Mouse (Mus musculus) embryo, embryonic 10 days (tissue): ENCODE measurements around the gene Cobl.

Experiments
- DNase-seq: peaks from one replicate; pipeline ENCODE4 v3.0.0-alpha.2; 2015; ENCODE audit warnings: low spot score

The Cobl gene

DNA sequence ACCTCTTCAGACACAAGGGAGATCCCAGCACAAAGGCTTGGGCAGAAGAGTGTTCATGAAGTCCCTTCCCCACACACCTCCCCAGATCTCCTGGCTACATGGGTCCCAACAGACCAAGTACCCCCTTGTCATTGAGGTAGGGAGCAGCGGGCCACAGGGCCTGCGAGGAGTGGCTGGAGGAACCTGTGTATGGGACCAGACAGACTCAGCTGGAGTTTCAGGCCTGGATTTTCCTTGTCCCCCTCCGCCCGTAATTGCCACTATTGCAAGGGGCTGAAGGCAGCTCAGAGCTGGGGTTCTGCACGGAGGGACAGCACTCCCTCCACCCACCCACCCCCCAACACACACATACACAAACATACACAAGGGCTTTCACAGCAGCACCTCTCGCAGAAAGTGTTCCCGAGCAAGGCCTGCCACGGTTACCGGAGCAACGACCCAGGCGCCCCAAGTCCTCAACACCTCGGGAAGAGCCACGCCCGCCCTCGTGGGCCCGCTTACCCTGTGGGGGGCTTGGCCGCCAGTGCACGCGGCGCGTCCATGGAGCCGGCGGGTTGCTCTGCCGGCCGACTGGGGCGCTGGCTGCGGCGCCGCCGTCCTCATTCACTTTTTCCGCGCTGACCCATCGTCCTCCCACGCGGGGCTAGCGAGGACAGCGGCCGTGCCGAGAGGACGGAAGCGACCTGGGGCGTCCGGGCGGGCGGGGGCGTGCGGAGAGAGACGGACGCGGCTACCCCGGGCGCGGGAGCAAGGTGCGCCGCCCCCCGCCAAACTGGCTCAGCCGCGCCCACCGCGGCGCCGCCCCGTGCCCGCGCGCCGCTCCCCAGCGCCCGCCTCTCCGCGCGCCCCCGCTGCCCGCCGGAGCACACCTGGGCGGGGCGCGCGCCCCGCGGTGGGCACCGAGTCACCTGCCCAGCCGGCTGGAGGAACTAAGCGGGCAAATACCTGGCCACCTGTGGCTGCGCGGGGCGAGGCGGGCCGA lies at the start of gene Cobl:
Gene Cobl (minus strand): TSS at position 780 of the 982 bp plus-strand sequence.
- DNase-seq: peak; percentile 43

DNA sequence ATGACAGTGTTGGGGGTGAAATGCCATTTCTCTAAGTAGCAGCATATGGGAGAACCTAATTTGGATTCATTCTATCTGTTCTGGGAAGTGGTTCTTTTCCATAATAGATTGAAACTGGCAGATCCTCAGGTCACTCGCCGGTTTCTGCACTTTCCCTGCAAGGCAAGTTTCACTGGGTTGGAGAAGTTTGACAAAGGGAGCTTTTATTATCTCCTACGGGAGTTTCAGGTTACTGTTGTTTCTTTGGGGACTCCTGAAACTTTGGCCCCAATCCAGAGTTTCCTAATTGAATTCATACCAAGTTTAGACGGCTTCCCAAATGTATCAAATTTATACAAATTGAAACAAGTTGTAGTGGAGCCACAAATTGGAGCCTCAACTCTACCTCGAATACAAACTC lies 49.0 kb upstream of the Cobl start:
- DNase-seq: no peak

DNA sequence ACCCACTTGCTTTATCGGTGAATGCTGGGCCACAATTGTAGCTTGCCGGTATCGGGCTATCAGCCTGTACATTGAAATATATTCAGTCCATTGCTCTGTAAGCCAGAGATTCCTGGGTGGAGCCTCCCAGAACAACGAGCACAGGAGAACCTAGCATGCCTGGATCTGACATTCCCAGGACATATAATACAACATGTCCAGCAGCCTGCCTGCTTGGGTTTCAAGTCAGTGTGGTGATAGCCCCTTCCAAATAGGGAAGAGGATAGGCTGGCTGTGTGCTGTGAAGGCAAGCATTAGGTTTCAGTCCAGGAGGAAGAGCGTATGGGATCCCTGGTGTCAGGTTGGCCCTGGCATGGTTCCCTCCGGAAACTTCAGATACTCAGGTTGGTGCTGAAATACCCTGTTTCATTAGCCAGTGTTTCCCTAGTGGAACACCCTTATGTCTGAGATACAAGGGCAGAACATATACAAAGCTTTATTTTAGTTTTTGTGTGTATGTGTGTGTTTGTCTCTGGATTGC lies 41.7 kb upstream of the Cobl start:
- DNase-seq: no peak

DNA sequence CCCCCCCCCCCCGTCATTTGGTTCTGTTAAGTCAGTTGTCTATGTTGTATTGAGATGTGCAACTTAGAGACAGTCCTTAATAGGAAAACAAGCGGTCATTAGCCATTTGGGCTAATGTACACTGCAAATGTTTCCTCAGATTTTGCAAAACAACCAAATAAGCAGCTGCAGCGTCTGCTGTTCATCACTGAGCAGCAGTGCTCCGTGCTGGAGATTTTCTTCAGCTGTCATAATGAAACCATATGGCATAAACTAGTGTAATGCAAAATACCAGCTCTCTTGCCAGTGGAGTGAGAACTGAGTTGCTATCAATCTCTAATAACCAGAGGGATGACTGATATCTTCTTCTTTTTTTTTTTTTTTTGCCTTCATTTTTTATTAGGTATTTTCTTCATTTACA lies 39.0 kb upstream of the Cobl start:
- DNase-seq: no peak

DNA sequence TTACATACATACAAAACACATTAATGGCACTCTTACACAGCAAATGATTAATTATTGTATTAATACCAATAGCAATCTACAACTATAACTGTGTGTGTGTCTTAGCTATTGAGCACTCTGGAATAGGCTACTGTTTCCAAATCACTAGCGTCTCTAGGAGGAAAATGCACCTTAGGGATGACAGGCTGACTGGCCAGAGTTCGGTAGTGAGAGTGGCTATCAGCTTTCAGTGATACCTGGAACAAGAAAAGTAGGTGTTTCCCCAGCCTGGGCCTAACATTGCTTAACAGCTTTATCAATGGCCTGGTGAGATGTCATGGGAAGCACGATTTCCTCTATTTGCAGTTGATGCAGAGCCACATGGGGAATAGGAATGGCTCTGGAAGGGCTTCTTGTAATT lies 37.0 kb upstream of the Cobl start:
- no peak for DNase-seq

DNA sequence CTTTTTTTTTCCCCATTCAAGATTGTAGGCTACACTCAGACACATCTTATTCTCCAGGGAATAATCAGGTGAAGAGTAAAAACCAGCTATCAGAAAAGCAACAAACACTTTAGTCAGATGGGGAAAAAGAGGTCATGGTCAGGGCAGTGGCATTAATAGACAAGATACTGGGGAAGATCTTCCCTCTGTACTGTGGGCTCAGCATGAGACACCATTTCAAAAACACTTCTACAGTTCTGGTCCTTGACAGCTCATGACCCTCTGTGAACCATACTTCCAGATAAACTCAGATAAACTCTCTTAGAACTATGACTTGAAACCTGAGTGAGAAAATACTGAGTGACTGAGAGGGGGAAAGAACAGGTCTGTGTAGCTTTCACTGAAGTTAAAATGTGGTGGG lies 29.0 kb upstream of the Cobl start:
- DNase-seq: no peak

DNA sequence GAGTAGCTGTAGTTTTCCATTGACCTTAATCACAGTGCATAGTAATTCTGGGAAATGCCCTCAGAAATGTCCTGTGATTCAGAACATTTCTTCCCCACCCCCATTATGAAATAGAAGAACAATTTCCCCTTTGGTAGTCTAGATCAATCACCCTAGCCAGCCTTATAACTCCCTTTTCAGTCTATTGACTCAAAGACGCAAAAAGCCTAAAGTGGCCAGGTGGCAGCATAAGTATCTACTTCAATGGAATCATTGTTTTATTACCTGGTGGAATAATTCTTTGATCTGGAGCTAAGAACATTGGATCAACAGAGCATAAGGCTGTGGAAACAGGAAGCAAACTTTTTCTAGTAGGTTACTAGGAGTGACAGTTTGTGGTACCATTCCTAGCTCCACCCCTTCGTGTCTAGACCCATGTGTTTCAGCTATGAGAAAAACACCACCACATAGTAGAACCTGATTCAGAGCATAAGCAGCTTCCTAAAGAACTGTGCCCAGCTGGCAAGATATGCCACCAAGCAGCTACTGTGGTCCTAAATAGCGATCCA lies 15.2 kb upstream of the Cobl start:
- DNase-seq: no peak

DNA sequence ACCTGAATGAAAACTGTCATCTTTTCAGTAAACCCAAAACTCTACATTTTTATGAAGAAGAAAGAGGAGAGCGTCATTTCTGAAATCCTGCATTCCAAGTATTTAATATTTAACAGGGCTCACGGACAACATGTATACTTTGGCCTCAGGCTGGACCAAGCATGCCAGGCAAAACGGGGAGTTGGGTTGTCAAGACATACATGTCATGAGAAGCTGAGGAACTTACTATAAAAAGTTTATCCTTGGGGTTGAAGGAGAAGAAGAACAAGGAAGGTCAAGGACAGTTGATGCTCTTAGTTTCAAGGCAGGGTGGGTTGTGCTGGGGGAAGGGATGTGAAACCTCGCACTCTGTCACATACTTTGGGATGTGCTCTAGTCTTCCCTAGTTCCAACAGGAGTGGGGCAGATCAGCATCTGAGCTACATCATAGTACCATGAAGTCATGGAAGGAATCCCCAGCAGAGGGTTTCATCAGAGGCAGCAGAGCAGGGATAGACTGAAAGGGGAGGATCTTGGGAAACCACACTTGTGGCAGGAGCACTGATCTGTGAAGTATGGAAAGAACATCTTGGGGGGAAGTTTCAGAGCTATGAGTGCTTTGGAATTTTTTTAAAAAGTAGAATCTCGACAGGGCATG lies 9.7 kb upstream of the Cobl start:
- DNase-seq: no peak

DNA sequence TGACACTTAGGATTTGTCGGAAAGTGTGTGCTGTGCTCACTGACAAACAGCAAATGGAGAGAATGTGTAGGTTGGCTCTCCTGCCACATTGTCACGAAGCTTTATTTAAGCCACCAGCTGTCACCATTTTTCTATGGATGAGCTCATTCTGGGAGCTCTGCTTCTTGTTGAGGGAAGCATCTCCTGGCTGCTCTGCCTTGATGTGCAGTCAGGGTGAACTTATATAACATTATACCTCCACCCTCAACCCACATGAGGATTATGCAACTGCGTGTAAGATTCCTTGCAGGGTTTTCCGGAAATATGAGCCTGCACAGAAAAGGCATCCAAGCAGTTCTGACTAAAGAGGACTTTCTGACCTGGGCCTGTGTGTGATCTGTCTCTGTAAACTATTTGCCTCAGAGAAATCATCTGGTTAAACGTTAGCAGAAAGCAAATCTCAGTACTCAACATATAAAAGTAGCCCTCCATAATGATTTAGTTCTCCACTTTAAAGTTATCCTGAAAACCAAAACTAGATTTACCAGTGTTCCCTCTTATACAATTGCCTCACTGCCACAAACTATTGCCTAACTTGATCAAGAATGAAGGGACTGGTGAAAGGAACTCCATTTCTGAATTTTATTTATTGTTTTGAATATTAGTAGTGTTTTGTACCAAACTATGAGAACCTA lies 9.0 kb upstream of the Cobl start:
- no peak for DNase-seq

DNA sequence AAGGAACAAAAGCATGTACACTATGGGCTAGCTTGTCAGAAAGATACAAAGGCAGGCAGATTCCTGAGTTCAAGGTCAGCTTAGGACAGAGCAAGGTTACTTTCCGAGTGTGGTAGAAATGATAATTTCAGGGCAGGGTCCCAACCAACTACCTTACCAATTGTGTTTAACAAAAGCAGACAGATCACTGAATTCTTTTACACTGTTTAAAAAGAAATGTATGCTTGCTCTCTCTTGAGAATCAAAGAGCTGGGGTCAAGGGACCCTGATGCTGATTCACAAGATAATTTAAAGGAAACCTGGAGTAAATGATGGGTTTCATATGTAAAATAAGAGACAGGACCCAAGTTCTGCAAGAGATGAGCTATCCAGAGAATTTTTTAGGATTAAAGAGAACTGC lies 4.9 kb upstream of the Cobl start:
- no peak for DNase-seq

DNA sequence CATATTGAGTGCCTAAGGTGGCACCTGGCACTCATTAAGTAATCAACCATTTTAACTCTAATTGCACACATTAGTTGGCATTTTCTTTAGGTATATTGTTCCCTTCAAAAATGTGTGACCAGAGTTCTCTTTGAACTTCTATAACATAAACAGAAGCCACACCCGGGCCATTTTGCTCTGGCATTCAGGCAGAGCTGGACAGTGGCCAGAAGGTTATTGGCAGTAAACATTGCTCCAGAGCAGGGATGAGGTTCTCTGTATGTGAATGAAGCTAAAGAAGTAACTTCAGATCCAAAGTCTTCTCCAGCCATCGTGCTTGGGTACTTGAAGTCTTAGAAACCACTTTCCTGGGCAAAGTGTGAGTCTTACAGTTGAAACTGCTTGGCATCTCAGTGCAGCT lies 3.9 kb upstream of the Cobl start:
- DNase-seq: no peak

DNA sequence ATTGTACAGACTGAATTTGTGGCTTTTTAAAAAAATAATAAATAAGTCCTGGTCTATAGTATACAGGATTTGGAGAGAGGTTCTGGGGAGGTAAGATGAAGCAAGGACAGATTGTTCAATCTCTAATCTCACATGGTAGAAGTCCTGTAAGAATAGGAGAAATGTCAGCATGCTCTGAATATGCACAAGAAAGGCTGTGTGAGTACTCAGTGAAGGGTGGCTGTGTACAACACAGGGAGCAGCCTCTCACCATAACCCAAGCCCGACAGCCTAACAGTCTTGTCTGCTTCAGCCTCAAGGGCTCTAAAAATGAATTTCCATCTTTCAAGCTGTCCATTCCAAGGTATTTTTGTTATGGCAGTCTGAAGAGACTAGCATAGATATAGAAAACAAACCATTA lies 3.1 kb upstream of the Cobl start:
- DNase-seq: no peak

DNA sequence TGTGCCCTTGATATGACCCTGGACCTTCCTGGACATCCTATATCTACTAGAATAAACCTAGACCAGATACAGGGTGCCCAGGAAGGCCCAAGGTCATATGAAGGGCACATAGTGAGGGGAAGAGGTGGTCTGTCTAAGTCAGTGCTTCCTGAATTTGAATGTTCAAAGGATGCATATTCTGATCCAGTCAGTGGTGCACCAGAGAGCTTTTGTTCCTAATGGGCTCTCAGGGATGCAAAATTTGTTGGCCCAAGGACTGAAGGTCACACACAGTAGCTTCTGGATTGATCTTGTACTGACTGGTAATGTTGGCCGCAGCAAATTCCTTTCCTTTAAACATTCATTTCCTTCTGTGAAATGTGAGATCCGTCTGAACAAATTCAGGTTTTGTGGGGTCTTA lies 2.5 kb upstream of the Cobl start:
- DNase-seq: no peak

DNA sequence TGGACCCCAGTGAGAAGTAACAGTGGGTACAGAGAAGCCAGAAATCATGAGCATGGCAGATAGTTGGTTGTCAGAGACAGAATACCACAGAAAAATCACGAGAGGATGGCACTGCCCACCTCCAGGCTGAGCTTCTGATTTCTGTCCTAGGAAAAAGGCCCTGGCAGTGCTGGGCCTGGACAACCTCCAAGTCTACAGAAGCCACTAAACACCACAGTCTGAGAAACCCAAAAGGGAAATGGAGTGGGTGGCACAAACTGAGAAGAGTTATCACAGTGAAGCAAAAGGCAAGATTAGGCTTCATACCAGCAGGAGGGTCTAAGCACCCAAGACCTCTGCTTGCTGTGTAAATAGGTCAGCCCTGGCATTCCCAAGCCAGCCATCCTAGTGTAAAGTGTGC lies 1.8 kb upstream of the Cobl start:
- DNase-seq: no peak

DNA sequence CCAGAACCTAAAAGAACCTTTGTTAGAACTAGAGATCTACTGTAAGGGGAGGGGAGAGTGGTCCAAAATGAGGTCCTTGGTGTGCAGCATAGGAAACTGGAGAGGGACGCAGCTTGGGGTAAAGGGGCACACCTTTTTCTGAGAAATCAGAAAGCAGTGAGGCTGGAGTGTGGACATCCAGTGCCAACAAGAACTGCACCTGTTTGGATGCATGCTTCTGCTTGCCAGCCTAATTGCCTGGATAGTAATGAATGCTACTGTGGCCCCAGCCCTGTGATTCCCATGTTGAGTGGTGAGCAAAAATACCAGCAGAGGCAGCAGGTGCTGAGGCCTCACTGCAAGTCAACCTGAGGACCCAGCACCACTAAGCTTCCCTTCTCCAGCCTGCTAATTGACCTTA lies 469 bp upstream of the Cobl start:
- no peak for DNase-seq

DNA sequence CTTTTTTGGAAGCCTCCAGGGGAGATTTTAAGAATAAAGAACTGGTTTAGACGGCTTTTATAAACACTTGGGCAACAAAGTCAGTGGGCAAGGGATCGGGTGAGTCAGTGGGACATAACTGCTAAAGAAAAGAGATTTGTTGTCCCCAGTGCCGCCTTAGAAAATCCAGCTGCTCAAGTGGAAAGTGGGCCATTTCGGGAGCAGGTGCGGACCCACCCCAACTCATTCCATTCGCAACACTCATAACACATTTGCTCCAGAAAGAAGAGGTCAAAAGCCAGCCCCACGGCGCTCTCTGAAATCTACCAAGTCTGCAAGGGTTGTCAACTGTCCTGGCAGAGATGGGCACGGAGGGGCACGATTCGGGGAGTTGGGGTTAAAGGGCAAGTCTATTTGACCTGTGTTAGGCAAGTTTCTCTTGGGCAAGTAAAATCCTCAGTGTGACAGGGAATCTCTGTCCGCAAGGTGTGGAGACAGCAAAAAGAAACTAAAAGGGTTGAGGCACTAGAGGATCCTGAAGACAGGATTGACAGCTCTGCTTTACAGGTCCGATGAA lies 1.1 kb downstream of the Cobl start:
- no peak for DNase-seq

DNA sequence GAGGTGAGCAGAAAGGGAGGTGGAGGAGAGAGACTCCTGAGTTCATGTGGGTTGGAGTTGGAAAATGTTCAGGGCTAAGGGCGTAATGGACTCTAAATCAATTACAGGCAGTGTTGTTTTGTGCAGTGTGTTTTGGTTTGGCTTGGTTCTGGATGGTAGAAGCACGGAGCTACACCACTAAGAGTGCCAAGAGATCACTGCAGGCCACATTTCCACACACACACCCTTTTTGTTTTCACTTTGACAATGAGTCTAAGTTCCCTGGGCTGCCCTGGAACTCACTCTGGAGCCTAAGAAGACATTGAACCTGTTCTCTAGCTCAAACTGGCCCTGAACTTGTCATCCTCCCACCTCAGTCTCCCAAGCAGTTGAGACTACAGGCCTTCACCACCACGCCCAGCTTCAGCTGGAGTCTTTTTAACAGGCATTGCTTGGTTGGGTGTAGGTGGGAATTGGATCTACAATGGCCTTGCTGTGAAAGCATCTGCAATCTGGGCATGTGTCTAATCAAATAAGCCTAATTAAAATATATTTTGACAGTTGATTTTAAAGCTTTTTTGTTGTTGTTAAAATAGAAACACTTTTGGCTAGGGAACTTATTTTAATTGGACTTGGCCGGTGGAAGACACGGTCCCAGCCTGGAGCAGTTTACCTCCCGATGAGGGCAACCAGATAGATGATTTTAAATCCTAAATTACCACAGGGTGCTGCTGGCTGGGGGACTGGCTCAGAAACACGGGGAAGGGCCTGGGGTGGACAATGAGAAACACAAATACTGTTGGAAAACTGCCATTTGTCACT lies 4.8 kb downstream of the Cobl start:
- DNase-seq: no peak

DNA sequence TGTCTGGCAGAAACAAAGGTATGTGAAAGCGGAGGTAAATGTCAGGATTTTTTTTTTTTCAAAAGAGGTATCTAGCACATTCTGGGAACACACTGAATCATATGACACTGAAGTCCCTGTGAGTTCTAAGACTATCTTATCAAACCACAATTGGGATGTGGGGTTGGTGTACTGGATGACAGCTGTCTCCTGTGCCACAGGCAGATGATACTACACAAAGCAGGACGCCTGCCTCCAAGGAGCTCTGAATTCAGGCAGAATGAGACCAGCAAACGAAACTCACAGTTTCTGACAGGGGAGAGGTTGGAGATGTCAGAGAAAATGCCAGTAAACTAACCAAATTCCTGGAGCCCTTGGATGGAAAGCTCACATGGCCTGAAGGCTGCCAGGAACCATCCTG lies 5.9 kb downstream of the Cobl start:
- DNase-seq: no peak

DNA sequence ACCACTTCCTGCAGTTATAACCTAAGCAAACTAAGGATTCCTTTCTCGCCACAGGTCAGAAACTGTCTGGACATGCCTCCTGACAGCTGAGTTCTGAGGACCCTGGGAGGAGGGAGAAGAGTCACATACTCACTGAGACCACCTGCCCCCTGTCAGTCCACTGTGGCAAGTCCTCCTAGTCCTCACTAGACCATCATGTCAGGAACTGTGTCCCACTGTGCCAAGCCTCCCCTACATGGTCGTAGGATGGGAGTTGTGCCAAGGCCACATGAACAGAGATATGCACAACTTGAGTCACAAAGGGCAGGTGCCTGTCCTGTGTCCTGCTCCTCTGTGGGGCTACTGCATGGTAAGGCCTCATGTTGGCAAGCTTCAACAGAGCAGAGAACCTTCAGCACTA lies 6.4 kb downstream of the Cobl start:
- DNase-seq: no peak

DNA sequence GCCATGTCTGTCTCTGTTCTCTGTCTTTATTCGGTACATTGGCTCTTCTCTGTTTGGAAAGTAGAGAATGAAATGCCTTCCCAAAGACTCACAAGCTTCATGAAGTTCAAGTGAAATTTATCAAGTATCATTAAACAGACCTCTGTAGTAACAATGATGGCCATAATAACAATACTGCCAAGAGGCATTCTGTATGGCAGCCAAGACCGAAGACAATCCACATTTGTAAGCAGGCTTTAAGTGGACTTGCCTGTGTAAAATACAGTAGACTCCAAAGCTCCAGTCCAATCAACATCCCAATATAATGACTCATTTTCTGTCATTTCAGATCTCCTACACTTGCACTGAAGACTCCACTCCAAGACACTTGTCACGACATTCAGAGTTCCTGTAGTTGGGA lies 16.7 kb downstream of the Cobl start:
- DNase-seq: no peak

DNA sequence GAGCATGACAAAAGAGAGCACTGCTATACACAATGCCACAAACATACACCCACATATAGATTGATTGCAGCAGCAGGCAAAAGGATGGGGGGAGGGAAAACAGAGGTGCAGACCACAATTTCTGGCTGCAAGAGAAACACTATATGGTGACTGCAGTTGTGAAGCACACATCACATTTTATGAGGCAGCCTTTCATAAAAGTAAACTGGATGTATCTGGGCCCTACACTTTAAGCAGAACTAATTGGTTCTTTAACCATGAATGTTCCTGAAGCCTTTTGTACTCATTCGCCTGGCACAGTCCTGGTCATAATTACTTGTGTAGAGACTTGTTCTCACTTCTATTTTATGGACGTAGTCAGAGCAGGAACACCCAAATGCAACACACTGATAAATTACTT lies 19.5 kb downstream of the Cobl start:
- DNase-seq: no peak
